Mouse (Mus musculus) monocyte, adult 5-6 weeks (primary cell): ENCODE measurements around the gene Gm21964. TPM values are rescaled to one million over a fixed set of nuclear protein-coding genes. Genes with fewer than 3 reads are reported as not detected.

Experiments used
- ATAC-seq: fragments of 153-309, 156-312 bp; replicated peaks from 2 replicates; pipeline ENCODE4 v1.8.0; 2017; ENCODE audit warnings: mild to moderate bottlenecking; ENCODE audit not compliant: low TSS enrichment, insufficient number of reproducible peaks, severe bottlenecking, poor library complexity, low FRiP score
- total RNA-seq: library from RNA; stranded (forward); fragments of 200-1000, 200-491, 200-594 nt; gene quantifications from 3 replicates; pipeline ENCODE4 v1.2.3, GENCODE M21; 2017

Gene Gm21964
- total RNA-seq, 1 experiment from 2014 or later = not detected

GRCm38 (mm10) chr8:110140770-110141169 is 39.8 kb downstream of the Gm21964 start:
- no peak for ATAC-seq

GRCm38 (mm10) chr8:110145538-110145937 is 44.5 kb downstream of the Gm21964 start:
- 0 out of 2 replicates have a peak, but pooled peaks have one; percentile 47 for ATAC-seq

- no peak for ATAC-seq
Observed at GRCm38 (mm10) chr8:110152951-110153350, 51.9 kb downstream of the Gm21964 start.

Other genes with a start within 250 kb of the Gm21964 start
- gene Phlpp2, start 232.7 kb upstream of the Gm21964 start, total RNA-seq = 7.3 to 11.4 TPM (median 9.1 TPM) in 3 replicates
- not detected in 3 replicates for gene Marveld3, start 139.0 kb upstream of the Gm21964 start, total RNA-seq
- not detected in 3 replicates for gene Tat, start 110.8 kb upstream of the Gm21964 start, total RNA-seq
- not detected in 3 replicates for gene Chst4, start 61.5 kb upstream of the Gm21964 start, total RNA-seq
- gene Zfp612, start 21.5 kb upstream of the Gm21964 start, total RNA-seq = 1.1 TPM in 1 of 3 replicates, not detected in the others
- gene Gm17720, start 1.5 kb downstream of the Gm21964 start, total RNA-seq = not detected in 3 replicates
- gene Calb2, start 67.0 kb downstream of the Gm21964 start, total RNA-seq = not detected in 3 replicates
- 5.8 to 7.7 TPM (median 7.2 TPM) in 3 replicates for gene Cmtr2, start 114.5 kb downstream of the Gm21964 start, total RNA-seq
- not detected in 3 replicates for gene Hydin, start 165.8 kb downstream of the Gm21964 start, total RNA-seq